Mouse (Mus musculus): ENCODE results near the gene Prmt2.

DNA sequence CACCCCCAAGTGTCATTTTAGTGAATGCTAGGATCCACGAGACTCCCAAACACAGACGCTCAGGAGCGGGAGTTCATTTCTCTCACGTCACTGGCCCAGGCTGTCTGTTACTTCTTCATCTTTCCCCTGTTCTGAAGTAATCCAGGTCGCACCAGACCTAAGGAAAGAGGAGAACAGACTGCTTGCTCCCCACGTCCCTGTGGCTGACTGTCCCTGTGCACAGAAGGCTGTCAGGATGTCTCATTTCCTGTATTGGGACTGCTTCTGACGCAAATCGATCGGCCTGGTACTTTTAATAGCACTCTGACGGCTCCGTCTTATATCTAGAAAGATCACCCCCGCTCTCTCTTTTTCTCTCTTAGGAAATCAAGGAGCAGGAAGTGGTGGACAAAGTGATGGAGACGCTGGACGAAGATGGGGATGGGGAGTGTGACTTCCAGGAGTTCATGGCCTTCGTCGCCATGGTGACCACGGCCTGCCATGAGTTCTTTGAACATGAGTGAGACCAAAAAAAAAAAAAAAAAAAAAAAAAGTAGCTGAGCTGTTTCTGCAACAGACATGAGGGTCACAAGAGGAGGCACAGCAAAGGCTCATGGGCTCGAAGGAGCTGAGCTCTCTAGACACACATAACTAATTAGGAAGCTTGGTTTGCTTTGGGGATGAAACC, 22.0 kb upstream of the Prmt2 start:
- TF ChIP-seq CTCF (IDR thresholded peaks at IDR 0.05) (no peak), EP300 (IDR thresholded peaks at IDR 0.05) (no peak)
